Mouse (Mus musculus) macrophage (primary cell): Measurements from ENCODE around the gene Itgb1bp1. TPM values are rescaled to one million over a fixed set of nuclear protein-coding genes. Genes with fewer than 3 reads are reported as not detected.

Source experiments
- H3K27ac ChIP-seq: fragments of 350-480 bp; formaldehyde crosslinking; 2 replicates; pipeline ENCODE4 v1.9.0; 2021
- H3K36me3 ChIP-seq: fragments of 350-480 bp; formaldehyde crosslinking; 2 replicates; pipeline ENCODE4 v1.9.0; 2021; ENCODE audit errors: inconsistent target
- H3K4me3 ChIP-seq: fragments of 350-480 bp; formaldehyde crosslinking; 2 replicates; pipeline ENCODE4 v1.9.0; 2021; ENCODE audit errors: inconsistent target
- H3K79me2 ChIP-seq: fragments of 350-480 bp; formaldehyde crosslinking; 2 replicates; pipeline ENCODE4 v1.9.0; 2021; ENCODE audit errors: inconsistent target
- WGBS: methylation state at CpG from one replicate; pipeline ENCODE4 v1.1.7; 2026; ENCODE audit warnings: inconsistent platforms; ENCODE audit not compliant: missing documents; 5-methylcytosine and 5-hydroxymethylcytosine counted together
- polyA plus RNA-seq: library from polyadenylated mRNA; stranded (reverse); fragments of 250-400 nt; gene quantifications from 3 replicates; pipeline ENCODE4 v1.2.4, GENCODE M21; 2018; ENCODE audit warnings: inconsistent platforms

Gene Itgb1bp1
- polyA plus RNA-seq, 1 experiment from 2014 or later, result 38.6 TPM

DNA sequence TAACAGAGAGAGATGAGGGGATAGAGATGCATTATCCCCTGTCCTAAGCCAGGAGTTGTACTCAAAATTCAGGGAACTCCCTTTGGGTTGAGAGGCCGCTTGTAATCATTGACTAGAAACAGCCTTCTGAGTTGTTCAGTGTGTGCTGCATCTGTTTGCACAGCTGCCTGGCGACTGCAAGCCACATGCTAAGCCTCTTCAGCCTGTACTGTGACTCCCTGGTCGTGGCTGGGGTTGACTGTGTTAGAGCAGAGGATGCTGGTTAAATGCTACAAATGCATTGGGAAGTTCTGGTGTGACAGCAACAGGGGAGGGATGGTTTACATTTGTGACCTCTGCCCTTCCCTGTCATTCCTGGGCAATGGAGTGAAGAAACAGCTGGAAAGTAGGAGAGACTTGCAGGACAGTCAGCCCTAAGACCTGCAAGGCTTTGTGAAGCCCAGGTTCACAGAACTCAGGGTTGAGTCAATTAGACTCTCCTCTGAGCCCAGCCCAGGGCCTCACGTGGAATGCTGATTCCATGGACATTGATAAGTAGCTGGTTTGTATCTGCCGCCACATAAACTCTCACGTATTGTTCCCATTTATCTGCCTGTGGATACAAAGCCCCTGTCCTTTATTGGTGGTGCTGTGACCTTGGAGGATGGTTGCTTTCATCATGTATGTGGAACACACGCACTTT lies 38.2 kb downstream of the Itgb1bp1 start:
- Histone ChIP-seq H3K79me2 (no peaks in the 10 kb centered on the region), H3K27ac (no peak overlapping the region), H3K36me3 (no peaks in the 10 kb centered on the region), H3K4me3 (no peak overlapping the region)
- 87% methylated on average over 6 of the region's 7 CpGs for WGBS

DNA sequence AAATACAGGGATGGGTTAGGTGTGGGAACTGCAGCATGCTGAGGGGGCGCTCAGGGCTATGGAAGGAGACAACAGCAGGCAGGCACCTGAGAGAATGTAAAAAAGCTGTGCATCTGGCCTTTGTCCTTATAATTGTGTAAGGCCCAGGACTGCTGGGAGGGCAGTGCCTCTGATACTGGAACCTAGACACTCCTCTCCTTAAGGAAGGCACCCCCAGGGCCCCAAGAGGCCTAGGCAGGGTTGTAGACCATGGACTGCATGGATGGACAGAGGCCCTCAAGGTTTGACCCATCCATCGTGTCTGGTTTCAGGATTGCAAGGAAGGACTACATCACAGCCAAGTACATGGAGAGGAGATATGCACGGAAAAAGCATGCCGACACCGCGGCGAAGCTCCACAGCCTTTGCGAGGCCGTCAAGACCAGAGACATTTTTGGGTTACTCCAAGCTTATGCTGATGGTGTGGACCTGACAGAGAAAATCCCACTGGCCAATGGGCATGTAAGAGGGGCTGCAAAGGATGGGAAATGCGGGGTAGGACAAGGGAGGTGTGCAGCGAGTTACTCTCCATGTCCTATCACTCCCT lies 41.6 kb downstream of the Itgb1bp1 start:
- no peak overlapping the region for H3K27ac ChIP-seq
- H3K79me2 ChIP-seq, result no peaks in the 10 kb centered on the region
- WGBS, result 93% methylated on average over 11 of the region's 11 CpGs
- no peak overlapping the region for H3K4me3 ChIP-seq
- H3K36me3 ChIP-seq, result no peaks in the 10 kb centered on the region

DNA sequence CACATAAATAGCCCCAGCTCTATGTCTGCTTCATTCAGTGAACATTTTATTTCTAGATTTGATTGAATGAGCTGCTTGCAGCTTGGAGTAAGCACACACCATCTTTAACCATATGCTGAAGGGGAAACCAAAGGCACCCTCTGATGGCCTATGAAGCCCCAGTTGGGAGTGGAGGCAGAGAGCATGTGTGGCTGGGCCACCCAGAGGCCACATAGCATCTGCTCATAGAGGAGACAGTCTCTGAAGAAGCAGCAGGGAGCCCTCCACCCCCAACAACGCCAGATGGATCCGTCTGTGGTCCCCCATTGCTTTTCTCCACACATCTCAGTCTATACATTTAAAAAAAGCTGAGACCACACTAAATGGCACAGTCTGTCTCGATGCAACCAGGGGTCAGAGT lies 44.1 kb downstream of the Itgb1bp1 start:
- no peaks in the 10 kb centered on the region for H3K36me3 ChIP-seq
- H3K79me2 ChIP-seq, result no peaks in the 10 kb centered on the region
- H3K4me3 ChIP-seq, result no peak overlapping the region
- no peak overlapping the region for H3K27ac ChIP-seq
- WGBS, result 95% methylated on average over 3 of the region's 3 CpGs

DNA sequence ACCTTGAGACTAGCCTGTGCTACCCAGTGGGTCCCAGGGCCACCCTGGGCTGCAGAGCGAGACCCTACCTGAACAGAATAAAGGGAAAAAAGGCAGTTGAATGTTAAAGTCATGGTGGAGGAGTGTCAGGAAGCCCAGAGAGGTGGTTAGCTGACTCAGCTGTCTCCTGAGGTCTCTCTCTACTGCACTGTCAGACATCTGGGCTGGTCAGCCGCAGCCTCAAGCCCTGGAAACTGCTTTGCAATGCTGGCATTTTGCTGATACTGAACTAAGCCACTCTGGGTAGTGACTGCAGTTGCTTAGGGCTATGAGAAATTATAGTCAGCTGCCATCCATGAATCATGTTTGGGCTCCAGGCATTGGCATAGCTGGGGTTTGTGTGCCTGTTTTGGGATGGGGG lies 51.5 kb downstream of the Itgb1bp1 start:
- WGBS, result 53% methylated on average over 2 of the region's 2 CpGs
- H3K36me3 ChIP-seq, result no peaks in the 10 kb centered on the region
- no peak overlapping the region for H3K4me3 ChIP-seq

DNA sequence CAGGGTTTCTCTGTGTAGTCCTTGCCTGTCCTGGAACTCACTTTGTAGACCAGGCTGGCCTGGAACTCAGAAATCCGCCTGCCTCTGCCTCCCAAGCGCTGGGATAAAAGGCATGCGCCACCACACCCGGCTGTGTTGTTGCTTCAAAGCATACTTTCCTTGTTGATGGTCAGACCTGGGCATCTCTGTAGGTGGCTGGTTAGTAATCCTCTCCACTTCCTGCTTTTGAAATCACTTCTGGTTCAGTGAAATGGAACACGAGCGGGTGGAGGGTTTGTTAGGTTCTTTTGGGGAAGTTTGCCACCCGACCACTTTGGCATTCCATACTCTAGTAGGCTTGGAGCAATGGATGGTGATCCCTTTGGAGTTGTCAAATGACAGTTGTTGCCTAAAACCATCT lies 52.4 kb downstream of the Itgb1bp1 start:
- Histone ChIP-seq H3K79me2 (no peaks in the 10 kb centered on the region), H3K4me3 (no peak overlapping the region), H3K36me3 (no peaks in the 10 kb centered on the region), H3K27ac (no peak overlapping the region)
- WGBS, result 56% methylated on average over 7 of the region's 7 CpGs

More for the DNA sequence above, 51.5 kb downstream of the Itgb1bp1 start:
- Histone ChIP-seq H3K79me2 (no peaks in the 10 kb centered on the region), H3K27ac (peak overlapping the region; percentile 38)

DNA sequence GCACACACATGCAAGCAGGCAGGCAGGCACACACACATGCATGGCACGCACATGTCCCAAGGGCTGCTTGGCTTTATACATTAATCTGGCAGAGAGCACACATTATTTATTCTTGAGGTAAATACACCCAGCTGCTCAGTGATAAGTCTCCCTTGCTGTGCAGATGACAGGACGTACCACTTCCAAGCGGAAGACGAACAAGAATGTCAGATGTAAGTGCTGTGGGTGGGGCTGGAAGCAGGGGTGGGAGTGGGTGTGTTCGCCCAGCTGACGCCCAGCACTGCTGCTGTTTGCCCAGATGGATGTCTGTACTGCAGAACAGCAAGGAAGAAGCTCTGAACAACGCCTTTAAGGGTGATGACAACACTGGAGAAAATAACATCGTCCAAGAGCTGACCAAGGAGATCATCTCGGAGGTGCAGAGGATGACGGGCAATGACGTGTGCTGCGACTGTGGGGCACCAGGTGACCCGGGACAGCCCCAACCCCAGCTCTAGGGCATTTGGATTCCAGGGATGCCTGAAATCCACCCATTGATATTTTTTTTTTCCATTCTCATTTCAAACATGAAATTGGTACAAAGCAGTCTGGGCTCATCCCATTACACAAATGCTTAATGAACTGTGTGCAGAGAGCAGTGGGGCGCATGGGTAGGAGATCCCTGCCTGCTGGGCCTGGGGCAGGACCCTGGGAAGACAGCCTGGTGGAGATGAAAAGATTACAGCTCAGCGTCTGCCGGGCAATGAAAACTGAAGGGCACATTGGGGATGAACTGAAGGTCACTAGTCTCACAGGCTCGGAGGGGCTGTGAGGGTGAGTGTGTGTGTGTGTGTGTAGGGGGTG lies 56.8 kb downstream of the Itgb1bp1 start:
- Histone ChIP-seq H3K27ac (no peak overlapping the region), H3K36me3 (no peaks in the 10 kb centered on the region), H3K79me2 (no peaks in the 10 kb centered on the region), H3K4me3 (no peak overlapping the region)
- WGBS, result 96% methylated on average over 17 of the region's 17 CpGs

DNA sequence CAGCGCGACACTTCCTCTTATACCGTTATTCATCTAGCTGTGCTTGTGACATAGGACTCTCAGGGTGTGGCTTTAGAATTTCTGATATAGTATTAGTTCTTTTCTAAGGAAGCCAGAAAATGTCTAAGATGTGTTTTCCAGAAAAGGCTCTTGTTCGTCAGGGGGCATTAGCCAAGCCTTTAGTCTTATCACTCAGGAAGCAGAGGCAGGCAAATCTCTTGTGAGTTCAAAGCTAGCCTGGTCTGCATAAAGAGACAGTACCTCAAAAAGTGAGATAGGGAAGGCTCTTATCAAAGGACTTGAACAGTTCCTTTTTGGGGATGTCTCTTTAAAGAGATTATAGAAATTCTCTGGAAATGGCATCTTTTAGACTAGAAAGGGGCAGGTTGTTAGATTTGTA lies 57.4 kb downstream of the Itgb1bp1 start:
- Histone ChIP-seq H3K27ac (no peak overlapping the region), H3K36me3 (no peaks in the 10 kb centered on the region), H3K79me2 (no peaks in the 10 kb centered on the region), H3K4me3 (no peak overlapping the region)
- WGBS, result 57% methylated on average over 4 of the region's 4 CpGs

DNA sequence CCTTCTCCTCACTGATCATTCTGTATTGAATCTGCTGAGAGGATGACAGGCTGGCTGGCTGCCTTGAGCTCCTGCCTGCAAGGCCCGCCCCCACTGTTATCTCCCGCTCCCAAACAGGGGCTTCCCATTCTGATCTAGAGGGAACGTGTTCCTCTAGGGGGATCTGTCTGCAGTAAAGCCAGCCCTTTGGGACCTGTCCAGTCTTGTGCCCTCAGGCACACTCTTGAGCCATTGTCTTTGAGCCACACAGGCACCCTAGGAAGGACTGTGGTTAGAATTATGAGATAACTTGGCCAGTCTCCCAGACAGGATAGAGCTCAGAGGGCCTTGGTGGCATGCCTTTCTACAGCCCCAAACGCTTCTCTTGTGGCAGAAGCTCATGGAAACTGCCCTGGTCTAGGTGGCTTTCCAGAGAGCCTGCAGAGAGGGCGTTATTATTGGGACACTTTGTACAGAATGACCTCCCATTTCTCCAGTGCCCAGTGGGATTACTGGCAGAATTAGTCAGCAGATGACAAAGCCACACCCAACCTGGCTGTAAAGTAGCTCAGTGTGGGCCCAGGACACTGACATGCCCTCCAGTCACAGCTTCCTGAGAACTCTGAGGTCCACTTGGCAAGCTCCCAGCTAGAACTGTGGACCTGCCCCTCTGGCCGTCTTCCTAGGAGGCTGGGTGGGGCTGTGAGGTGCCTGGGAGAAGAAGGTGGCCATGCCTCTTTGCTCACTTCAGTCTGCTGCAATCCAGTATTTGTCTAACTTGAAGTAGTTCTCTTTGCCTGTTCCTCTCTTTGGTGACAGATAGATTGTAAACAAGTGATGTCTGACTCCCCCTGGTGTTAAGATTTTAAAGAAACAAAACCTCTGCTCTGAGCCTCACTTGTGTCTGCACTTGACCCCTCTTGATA lies 58.8 kb downstream of the Itgb1bp1 start:
- no peak overlapping the region for H3K27ac ChIP-seq
- WGBS, result 28% methylated on average over 6 of the region's 6 CpGs
- H3K79me2 ChIP-seq, result no peaks in the 10 kb centered on the region
- H3K36me3 ChIP-seq, result no peaks in the 10 kb centered on the region
- H3K4me3 ChIP-seq, result no peak overlapping the region

DNA sequence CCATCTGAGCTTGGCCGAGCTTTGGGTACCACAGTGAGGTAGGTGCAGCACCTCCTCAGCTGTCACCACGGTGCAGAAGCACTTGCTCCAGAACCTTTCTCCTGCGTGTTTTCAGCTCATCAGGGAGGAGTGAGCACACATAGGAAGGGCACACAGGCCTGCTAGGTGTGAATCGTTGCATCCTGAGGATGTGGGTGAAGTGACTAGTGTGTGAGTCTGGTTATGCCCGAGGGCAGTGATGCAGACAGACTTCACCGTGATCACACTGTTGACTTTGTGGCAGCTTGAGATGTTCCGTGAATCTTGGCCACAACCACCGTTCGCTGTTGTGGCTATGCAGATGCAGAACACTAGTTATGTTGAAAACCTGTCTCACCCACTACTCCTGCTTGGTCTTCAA lies 59.8 kb downstream of the Itgb1bp1 start:
- no peaks in the 10 kb centered on the region for H3K79me2 ChIP-seq
- no peak overlapping the region for H3K4me3 ChIP-seq
- H3K36me3 ChIP-seq, result no peaks in the 10 kb centered on the region
- no peak overlapping the region for H3K27ac ChIP-seq
- WGBS, result 64% methylated on average over 9 of the region's 9 CpGs

DNA sequence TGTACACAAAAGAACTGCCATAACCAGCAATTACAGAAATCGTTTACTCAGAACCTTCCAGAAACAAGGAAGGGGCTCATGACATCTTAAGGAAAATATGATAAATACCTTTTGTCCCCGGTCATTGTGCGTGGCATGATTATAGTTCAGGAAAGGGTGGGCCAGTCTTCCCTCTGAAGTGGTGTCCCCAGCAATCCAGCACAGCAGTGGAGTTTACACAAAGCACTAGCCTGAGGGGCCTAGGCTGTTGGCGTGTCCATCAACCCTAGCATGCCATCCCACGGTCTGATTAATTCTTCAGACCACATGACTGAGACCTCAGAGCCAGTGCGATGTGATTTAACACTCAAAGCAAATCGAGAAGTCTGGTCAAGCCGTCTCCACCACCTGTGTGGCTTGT lies 60.7 kb downstream of the Itgb1bp1 start:
- no peak overlapping the region for H3K27ac ChIP-seq
- no peaks in the 10 kb centered on the region for H3K79me2 ChIP-seq
- H3K4me3 ChIP-seq, result no peak overlapping the region
- no peaks in the 10 kb centered on the region for H3K36me3 ChIP-seq
- 92% methylated on average over 8 of the region's 8 CpGs for WGBS

DNA sequence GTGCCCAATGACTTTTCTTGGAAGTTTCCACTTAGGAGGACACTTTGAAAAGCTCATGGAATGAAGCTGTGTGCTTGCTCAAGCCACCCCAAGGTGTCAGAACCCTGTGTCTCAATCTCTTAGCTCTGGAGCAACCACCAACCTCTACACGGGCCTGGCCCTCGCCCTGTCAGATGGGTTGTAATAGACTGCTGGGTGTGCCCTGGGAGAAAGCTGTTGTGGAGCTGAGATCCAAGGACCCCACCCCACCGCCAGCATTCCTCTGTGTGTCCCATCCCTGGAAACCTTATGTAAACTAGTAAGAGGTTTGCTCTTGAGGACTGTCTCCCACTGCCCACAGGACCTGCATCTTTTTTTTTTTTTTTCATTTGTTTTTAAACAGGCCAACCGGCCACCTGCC lies 62.2 kb downstream of the Itgb1bp1 start:
- 95% methylated on average over 2 of the region's 4 CpGs for WGBS
- no peaks in the 10 kb centered on the region for H3K79me2 ChIP-seq
- H3K4me3 ChIP-seq, result no peak overlapping the region
- H3K36me3 ChIP-seq, result no peaks in the 10 kb centered on the region
- H3K27ac ChIP-seq, result no peak overlapping the region

DNA sequence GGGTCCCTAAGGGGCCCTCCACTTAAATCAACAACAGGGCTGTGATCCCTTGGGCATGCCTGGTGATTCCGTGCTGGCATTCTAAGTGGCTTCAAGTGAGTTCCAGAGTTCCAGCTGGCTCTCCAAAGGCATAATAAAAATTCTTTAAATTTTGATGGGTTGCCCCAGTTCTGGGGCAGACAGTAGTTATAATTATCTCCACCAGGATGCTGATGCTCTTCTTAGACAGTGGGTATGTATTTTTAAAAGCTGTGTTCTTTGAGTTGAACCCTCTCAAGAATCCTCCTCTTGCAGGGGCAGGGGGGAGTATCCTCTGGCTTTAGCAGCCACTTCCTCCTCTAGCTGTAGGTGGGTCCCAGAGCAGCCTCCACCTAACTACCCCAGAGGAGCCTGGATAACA lies 65.5 kb downstream of the Itgb1bp1 start:
- H3K27ac ChIP-seq, result no peak overlapping the region
- WGBS, result 79% methylated on average over 1 of the region's 1 CpGs
- no peak overlapping the region for H3K4me3 ChIP-seq
- H3K79me2 ChIP-seq, result no peaks in the 10 kb centered on the region
- H3K36me3 ChIP-seq, result no peaks in the 10 kb centered on the region

DNA sequence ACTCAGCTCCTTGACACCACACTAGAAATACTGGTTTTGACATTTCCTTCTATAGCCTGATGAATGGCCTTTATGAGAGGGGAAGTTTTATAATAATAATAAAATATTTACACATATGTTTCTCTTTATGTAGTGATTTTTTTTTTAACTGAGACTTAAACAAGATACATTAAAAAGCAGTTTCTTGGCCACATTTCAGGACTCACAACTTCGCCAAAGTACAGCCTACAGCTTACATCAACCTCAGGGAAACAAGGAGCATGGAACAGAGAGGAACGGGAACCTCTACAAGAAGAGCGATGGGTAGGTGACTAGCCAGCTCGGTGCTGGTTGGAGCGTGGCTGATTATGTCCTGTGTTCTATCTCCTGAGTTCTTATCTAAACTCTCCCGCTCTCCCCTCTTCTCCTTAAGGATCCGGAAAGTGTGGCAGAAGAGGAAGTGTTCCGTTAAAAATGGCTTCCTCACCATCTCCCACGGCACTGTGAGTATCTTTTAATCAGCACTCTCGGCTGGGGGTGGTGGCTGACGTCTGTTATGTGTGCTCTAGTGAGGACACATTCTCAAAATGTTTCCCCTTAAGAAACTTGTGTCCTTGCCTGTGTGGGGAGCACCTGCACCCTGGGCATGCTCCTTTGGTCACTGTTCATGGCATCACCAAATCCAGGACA lies 68.2 kb downstream of the Itgb1bp1 start:
- no peaks in the 10 kb centered on the region for H3K36me3 ChIP-seq
- WGBS, result 47% methylated on average over 11 of the region's 11 CpGs
- H3K4me3 ChIP-seq, result no peak overlapping the region
- H3K79me2 ChIP-seq, result no peaks in the 10 kb centered on the region
- no peak overlapping the region for H3K27ac ChIP-seq

DNA sequence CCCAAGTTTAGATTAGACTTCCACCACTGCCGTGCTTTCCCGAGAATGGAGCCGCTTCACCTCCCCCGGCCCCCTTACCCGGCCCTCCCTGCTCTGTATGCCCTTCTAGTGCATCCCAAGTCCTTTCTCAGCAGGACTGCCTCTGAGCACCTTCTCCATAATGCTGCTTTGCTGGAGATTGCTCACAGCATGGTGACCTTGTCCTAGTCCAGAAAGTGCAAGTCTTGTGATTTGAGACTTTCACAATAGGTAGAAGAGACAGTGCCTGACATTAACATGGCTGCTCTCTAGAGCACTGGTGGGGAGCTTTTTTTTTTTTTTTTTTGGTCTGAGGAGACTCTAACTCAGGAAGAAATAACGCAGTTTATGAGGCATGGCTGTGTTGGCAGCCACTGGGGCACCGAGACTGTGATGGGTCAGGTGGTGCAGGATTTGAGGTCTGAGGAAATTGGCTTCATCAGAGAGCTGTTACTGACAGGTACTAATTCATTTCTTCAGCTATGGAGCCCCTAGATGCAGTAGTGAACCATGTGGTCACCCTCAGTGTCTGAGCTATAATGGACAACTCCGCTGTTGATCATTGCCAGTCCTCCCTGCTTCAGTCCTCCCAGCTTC lies 71.4 kb downstream of the Itgb1bp1 start:
- Histone ChIP-seq H3K36me3 (no peaks in the 10 kb centered on the region), H3K27ac (no peak overlapping the region), H3K79me2 (no peaks in the 10 kb centered on the region), H3K4me3 (no peak overlapping the region)
- 95% methylated on average over 8 of the region's 8 CpGs for WGBS
